Mouse (Mus musculus): ENCODE measurements around the gene En2.

The En2 gene

DNA sequence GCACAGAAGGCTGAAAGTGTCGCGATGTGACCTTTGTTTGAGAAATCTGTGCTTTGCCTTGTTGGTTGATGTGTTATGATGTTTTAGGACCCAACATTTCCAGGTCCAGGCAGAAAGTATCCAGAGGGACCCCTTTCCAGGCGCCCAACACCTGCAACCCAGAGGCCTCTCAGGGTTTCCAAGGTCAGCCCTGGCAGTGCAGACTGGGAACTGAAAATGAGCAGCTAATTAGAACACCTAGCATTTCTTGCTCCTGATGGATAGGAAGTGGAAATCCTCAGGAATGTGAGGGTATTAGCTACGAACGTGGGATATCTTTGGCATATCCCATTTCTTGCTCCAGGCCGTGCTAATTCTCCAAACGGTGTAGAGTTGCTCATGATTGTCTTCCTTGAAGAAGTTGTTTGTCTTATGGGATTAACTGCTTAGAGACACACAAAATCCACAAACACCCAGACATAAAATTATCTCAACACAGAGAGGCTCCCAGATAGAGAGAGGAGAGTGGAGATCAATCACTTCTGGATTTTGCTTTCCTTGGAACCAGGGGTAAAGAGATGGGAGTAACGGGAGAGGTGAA lies 5.5 kb upstream of the En2 start:
- no peak for DNase-seq (ENCODE audit: low read depth, low spot score)

GRCm38 (mm10) chr5:28161383-28161937 lies 4.0 kb upstream of the En2 start:
- DNase-seq (ENCODE audit: low read depth, low spot score) = peak; percentile 28

DNA sequence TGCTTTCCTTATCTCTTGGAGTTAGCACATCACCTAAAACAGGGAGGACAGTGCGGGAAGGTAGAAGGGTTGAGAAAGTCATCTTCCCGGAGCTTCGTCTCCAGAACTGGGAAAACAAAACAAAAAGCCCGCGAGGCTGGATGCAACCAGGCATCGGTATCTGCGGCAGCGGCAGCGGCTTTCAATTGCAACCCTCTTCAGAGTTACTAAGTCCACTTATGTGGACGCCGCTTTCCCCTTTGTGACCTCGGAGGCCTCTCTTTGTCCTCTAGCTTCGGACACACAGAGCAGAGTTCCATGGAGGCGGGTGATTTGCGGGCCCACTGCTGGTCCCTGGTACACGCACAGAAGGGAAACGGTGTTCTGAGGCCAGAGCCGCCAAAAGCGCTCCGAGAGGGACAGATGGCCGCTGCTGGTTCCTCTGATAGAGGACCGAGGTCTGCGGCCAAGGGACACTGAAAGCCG lies 3.5 kb upstream of the En2 start:
- peak; percentile 92 for DNase-seq (ENCODE audit: low read depth, low spot score)

DNA sequence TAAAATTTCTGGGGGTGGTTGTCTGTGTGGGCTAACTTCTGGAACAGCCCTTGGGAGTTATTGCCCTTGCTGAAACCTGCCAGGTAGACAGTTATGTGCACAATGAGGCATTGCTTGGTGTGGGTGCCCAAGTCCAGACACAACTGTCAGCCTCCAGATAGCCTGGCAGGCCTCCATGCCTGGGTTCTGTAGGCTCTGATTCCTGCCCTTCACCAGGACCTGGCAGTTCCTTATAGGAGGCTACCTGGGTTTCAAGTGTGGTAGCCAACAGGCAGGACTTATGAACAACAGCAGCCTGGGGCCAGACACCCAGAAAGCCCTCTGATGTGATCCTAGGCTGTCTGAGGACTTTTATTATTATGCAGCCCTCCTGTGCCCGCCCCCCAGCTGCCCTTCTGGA lies 1.6 kb upstream of the En2 start:
- DNase-seq (ENCODE audit: low read depth, low spot score) = no peak

DNA sequence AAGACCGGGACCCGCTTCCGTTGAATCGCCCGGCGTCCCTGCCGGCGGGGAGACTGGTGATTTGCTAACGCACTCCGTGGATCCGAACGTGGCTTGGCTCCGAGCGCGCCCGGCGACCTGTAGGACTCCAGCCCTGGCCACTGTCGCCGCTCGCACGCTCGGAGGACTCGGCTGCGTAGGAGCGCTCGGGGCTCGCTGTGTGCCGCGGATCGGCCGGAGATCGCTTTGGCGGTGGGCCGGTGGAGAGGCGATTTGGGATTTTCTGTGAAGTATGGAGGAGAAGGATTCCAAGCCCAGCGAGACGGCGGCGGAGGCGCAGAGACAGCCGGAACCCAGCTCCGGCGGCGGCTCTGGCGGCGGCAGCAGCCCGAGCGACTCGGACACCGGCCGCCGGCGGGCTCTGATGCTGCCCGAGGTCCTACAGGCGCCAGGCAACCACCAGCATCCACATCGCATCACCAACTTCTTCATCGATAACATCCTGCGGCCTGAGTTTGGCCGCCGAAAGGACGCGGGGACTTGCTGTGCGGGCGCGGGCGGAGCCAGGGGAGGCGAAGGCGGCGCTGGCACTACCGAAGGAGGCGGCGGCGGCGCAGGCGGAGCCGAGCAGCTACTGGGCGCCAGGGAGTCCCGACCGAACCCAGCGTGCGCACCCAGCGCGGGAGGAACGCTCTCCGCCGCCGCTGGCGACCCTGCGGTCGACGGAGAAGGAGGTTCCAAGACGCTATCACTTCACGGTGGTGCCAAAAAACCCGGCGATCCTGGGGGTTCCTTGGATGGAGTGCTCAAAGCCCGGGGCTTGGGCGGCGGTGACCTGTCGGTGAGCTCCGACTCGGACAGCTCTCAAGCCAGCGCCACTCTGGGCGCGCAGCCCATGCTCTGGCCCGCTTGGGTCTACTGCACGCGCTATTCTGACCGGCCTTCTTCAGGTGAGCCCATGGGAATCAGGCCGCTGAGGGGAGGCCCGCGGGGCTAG lies 1.1 kb downstream of the En2 start:
- peak; percentile 42 for DNase-seq (ENCODE audit: low read depth, low spot score)

DNA sequence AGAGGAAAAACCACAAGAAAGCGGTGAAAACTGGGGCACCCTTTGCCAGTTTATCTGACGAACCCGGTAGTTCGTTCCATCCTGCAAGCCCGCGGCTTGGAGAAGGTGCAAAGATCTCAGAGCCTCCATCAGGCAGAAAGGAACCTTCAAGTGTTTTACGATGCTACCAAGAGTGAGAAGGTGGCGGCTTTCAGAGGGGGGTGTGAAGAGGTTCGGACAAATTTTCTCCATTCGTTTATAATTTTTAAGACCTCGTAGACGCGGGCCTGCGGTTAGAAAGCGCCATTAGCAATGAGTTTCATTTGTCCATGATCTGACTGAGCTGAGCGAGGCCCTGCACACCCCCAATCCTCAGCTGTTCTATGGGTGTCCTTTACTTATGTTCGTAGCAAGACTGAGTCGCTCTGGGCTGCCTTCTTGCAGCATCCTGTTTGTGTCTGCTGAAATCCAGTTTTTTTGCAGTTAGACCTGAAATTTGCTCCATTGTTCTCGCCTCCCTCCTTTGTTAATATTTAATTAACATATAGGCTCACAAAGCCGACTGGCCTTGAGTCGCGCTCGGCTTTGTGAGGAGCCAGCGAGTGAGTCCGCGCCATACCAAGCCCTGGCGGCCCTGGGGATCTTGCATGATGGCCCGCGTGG lies 2.2 kb downstream of the En2 start:
- peak; percentile 22 for DNase-seq (ENCODE audit: low read depth, low spot score)

DNA sequence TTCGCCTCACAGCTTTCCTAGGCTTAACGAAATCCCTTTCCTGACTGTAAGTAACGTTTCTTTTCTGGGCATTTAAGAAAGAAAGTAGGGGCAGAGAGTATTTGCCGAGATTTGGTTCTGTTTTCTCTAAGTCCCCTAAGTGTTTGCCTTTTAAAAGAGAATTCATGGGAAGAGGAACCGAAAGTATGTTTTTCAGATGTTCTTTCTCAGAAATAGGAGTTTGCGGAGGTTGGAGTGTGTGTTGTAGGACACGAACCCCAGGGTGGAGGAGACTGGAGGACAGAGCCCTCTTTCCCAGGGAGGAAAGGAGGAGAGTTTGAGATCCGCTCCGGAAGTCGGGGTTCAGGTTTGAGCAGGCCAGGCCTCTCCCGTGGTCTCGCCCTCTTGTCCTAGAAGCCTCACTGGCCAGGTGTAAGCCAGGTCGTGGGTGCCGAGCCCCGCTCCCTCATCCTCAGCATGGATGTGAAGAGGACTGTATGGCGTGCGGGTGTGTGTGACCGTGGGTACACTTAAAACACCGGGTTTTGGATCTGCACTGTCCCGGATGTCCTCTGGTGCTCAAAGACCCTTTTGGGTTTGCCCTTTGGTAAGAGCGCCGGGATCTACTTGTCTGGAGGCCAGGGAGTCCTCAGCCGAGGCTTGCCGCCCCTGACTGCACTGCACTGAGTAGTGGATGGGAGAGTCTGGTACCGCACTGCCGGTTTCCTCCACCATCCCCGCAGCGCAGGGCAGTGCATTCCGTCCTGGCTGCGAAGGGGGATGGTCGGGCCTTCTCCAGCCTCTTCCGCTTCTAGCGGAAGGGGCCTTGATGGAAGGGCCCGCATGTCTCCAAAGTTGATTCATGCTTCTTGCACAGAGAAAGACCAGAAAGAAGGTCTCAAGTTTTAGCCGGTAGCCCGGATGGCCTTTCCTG lies 3.0 kb downstream of the En2 start:
- peak; percentile 25 for DNase-seq (ENCODE audit: low read depth, low spot score)

- no peak for DNase-seq (ENCODE audit: low read depth, low spot score)
Measured at GRCm38 (mm10) chr5:28169166-28169801, 3.8 kb downstream of the En2 start.

DNA sequence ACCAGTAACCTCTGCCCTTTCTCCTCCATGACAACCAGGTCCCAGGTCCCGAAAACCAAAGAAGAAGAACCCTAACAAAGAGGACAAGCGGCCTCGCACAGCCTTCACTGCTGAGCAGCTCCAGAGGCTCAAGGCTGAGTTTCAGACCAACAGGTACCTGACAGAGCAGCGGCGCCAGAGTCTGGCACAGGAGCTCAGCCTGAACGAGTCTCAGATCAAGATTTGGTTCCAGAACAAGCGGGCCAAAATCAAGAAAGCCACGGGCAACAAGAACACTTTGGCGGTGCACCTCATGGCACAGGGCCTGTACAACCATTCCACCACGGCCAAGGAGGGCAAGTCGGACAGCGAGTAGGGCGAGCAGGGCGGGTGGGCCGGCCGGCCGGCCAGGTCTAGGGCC lies 4.6 kb downstream of the En2 start:
- peak; percentile 42 for DNase-seq (ENCODE audit: low read depth, low spot score)

GRCm38 (mm10) chr5:28170892-28171291 lies 5.4 kb downstream of the En2 start:
- DNase-seq (ENCODE audit: low read depth, low spot score) = peak; percentile 68

DNA sequence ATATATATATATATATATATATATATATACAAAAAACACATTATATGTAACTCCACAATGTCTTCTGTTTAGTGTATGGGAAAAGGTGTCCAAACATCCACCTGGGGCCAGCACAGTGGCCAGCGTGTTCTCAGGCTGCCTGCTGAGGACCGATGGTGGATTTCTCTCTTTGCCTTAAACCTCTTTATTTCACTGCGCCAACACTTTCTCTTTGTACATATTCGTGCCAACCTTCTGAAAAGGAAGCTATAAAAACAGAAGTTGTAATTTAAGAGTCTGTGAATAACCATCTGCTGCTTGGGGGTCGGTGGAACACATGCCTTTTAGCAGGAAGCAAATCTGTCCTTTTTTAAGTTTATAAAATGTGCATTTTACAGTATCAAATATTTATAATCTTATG lies 6.2 kb downstream of the En2 start:
- DNase-seq (ENCODE audit: low read depth, low spot score) = no peak

DNA sequence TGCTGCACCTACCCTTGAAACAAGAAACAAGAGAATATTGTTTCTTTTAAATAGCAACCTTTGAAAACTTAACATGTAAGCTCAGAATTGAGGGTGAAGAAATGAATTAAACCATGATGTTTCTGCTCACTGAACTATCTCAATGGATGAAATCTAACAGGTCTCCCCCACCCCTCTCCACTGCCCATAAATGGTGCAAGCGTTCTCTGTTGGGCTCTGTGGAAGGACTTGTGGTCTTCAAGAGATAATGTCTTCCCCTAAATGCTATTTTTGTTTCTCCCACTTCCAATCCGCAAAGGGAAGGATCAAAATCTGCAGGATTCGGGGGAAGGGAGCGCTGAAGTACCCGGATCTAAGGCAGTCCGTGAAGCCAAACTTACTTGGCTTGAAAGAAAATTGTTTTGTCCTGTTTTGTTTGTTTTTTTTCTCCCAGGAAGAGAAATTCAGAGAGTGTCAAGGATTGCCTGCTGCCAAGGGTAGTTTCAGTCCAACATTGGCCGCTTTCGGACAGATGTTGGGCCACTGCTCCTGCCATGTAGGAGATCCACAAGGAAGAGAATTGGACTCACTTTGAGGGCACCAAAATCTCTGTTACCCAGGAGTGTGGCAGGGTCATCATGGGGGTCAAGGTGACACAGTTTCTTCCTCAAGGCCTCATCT lies 6.9 kb downstream of the En2 start:
- no peak for DNase-seq (ENCODE audit: low read depth, low spot score)

- no peak for DNase-seq (ENCODE audit: low read depth, low spot score)
Measured at GRCm38 (mm10) chr5:28172921-28173670, 7.6 kb downstream of the En2 start.

- no peak for DNase-seq (ENCODE audit: low read depth, low spot score)
Measured at GRCm38 (mm10) chr5:28173674-28174073, 8.2 kb downstream of the En2 start.

GRCm38 (mm10) chr5:28174086-28174485 lies 8.6 kb downstream of the En2 start:
- DNase-seq (ENCODE audit: low read depth, low spot score) = no peak

GRCm38 (mm10) chr5:28174876-28175569 lies 9.5 kb downstream of the En2 start:
- DNase-seq (ENCODE audit: low read depth, low spot score) = no peak

DNA sequence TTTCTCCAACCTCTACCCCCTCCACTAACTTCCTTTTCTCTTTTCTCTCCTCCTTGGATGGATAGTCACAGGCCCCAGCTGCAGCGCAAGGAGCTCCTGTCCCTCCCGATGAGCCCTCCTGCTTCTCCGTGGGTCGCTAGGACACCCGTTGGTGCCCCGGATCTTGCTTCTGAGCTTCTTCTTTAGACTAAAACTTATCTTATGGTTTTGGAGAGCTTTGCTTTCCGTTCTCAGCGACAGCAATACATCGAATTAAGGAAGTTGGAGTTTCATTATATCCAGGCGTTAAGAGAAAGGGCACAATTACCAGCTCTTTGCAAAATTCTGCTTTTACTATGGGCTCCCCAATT lies 10.1 kb downstream of the En2 start:
- no peak for DNase-seq (ENCODE audit: low read depth, low spot score)

- DNase-seq (ENCODE audit: low read depth, low spot score) = no peak
Measured at GRCm38 (mm10) chr5:28176023-28176422, 10.5 kb downstream of the En2 start.

- DNase-seq (ENCODE audit: low read depth, low spot score) = no peak
Measured at GRCm38 (mm10) chr5:28176585-28176984, 11.1 kb downstream of the En2 start.

Data from brain, adult 2 months (tissue).